Mouse (Mus musculus): ENCODE measurements around the gene Gm28551.
"Not testable (repeated sequence)": the region's sequence is repeated elsewhere in the genome, so short reads cannot be mapped to it uniquely, and the experiment has no call there.

- not testable (repeated sequence) for TF ChIP-seq CTCF, EP300 (IDR thresholded peaks at IDR 0.05)
Measured at GRCm38 (mm10) chr1:53333527-53333926, 18.9 kb downstream of the Gm28551 start.
